Mouse (Mus musculus) brown adipose tissue, adult 24 weeks (tissue): ENCODE measurements around the gene Pik3r2. TPM values are rescaled to one million over a fixed set of nuclear protein-coding genes. Genes with fewer than 3 reads are reported as not detected.
A peak's percentile ranks its signal among the peaks of the same experiment; 100 is the strongest.

Experiments
- H3K27ac ChIP-seq: fragments of 200-500 bp; replicated peaks from 2 replicates; pipeline ENCODE4 v1.5.1; 2012; ENCODE audit warnings: low read depth, mild to moderate bottlenecking, low read length
- H3K4me1 ChIP-seq: fragments of 200-500 bp; 2 replicates; pipeline ENCODE4 v1.6.1; 2012; ENCODE audit warnings: low read length, mixed read lengths; ENCODE audit not compliant: control insufficient read depth, insufficient read depth, insufficient read length
- H3K4me3 ChIP-seq: fragments of 200-500 bp; 2 replicates; pipeline ENCODE4 v1.5.1; 2012; ENCODE audit warnings: low read depth, mild to moderate bottlenecking, low read length, moderate library complexity; ENCODE audit not compliant: insufficient read depth
- polyA plus RNA-seq: library from polyadenylated mRNA; stranded (reverse); fragments of >200 nt; gene quantifications from 2 replicates; pipeline ENCODE4 v1.2.4, GENCODE M21; 2012; ENCODE audit not compliant: missing spikeins, insufficient read depth, insufficient read length

Pik3r2 gene
- polyA plus RNA-seq, 1 experiment, result 9.8 TPM

- H3K4me3 ChIP-seq, result peak overlapping the region; percentile 83
- H3K4me1 ChIP-seq, result peaks cover 14% of the 10 kb centered on the region
- no peak overlapping the region for H3K27ac ChIP-seq
These were observed 15.6 kb upstream of the Pik3r2 start for GRCm38 (mm10) chr8:70791975-70792691.

DNA sequence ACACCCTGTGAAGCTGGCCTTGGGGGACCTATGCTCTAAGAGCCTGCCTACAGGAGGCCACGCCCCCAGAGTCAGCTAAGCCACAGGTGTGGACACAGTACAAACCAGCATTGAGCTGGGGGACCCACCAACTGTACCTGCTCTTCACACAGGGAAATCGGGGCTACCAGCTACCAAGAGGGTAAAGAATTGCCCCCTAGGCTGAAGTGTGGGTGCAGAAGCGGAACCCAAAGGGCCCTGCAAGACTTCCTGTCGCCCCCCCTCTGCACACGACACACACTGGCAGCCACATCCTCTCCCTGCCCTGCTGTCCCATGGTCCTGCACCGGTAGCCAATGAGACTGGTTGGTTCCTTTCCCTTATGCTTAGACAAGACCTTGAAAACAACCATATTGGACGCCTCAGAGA, 14.8 kb upstream of the Pik3r2 start:
- Histone ChIP-seq H3K4me3 (peak overlapping the region; percentile 83), H3K4me1 (peaks cover 14% of the 10 kb centered on the region), H3K27ac (0 out of 2 replicates have a peak overlapping the region, but pooled peaks have one; percentile 15)

DNA sequence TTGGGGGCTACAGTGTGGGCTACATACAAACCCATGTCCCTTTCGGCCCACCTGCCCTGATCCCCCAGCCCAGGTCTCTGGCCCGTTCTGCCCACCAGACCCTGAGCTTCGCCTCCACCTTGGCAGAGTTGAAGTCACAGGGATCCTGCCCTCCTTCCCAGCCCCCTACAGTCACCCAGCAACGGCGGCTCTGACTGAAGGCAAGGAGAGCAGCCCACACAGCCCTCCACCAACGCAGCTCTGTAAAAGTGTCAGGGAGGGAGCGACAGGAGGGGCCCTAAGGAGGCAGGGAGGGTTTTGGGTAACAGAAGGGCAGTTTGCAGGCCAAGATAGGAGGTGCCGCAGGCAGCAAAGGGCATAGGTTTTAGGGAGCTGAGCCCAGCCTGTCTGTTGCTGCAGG, 14.3 kb upstream of the Pik3r2 start:
- peaks cover 14% of the 10 kb centered on the region for H3K4me1 ChIP-seq
- H3K4me3 ChIP-seq, result peak overlapping the region; percentile 83
- no peak overlapping the region for H3K27ac ChIP-seq

DNA sequence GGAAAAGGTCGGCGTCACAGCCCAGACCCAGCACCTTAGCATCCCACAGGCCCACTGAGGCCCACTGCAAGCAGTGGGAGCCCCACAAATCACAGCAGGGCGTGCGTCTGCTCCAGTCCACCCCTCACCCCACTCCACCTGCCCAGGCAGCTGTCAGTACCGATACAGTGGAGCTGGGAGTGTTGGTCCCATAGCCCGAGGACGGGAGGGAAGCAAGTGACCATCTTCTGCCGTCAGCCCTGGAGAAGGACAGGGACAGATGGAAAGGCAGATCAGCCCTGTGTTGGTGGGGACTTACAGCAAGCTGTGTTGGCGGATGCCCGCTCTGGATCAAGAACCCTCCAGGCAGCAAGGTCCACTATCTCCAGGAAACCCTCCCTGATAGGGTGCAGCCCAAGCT, 12.5 kb upstream of the Pik3r2 start:
- peaks cover 14% of the 10 kb centered on the region for H3K4me1 ChIP-seq

GRCm38 (mm10) chr8:70787941-70788667, 11.6 kb upstream of the Pik3r2 start:
- Histone ChIP-seq H3K4me3 (no peak overlapping the region), H3K4me1 (peaks cover 14% of the 10 kb centered on the region), H3K27ac (no peak overlapping the region)

More for the DNA sequence above, 12.5 kb upstream of the Pik3r2 start:
- 0 out of 2 replicates have a peak overlapping the region, but pooled peaks have one; percentile 6 for H3K4me3 ChIP-seq
- H3K27ac ChIP-seq, result no peak overlapping the region

DNA sequence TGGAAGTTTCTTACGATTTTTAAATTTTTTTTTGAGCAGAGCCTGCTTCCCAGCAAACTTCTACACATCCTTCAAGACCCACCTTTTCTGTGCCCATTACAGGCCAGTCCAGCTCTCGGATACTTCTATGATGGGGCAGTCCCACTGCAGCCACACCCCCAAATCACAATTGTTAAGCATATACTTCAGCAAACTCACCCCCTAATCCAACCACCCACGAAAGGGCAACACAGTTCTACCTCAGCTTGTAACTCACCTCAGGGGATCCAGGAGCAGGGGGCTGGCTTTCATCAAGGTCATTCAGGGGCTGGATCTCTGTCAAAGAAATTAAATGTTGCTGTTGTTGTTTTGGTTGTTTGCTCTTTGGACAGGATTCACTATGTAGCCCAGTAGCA, 10.5 kb upstream of the Pik3r2 start:
- Histone ChIP-seq H3K27ac (no peak overlapping the region), H3K4me3 (no peak overlapping the region), H3K4me1 (peaks cover 9% of the 10 kb centered on the region)

- Histone ChIP-seq H3K4me3 (no peak overlapping the region), H3K4me1 (peaks cover 5% of the 10 kb centered on the region; the same call in 1 of the 2 replicates), H3K27ac (no peak overlapping the region)
These were observed 10.0 kb upstream of the Pik3r2 start for GRCm38 (mm10) chr8:70786291-70787050.

DNA sequence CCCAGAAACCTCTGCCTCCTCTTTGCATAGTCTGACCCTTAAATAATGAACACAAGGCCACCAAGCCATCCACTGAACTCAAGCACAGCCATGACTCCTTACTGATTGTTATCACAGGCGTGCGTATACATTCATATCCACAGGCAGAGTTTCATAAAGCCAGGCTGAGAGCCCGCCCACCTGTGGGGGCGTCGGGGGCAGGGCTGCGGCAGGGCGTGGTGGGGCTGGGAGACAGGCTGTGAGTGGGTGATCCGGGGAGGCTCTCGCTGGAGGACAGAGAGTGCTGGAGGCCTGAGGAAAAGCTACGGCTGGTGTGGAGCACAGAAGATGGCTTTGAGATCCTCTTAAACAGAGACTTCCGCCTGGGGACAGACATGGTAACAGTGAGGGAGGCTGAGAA, 3.6 kb upstream of the Pik3r2 start:
- Histone ChIP-seq H3K4me1 (peaks cover 14% of the 10 kb centered on the region), H3K4me3 (no peak overlapping the region), H3K27ac (no peak overlapping the region)

DNA sequence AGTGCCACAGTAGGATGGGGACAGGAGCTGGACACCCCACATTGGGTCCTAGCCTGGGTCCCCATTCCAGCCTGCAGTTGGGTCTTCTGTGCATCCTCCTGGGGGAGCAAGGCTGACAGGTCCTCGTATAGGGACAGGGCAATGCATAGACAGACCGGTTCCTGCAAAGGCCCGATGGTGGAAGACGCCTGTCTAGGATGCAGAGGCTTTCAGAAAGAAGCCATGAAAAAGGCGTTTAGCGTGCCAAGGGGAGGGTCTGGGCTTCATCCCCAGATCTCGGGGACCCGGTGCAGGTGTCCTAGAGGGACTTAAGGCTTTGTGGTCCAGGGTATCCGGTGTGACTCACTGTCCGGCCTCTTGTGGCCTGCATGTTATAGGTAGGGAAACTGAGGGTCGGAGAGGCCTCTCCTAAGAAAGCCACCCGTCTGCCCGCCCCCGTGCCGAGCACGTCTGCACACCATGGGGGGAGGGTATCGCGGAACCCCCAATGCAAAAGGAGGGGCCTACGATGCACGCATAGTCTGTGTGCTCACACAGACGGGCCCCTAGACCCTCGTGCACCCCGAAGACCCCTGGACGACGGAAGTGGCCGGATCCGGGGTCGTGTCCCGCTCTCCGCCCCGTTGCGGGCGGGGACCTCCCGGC, 540 bp downstream of the Pik3r2 start:
- Histone ChIP-seq H3K4me1 (peaks cover 19% of the 10 kb centered on the region), H3K4me3 (peak overlapping the region; percentile 65), H3K27ac (0 out of 2 replicates have a peak overlapping the region, but pooled peaks have one; percentile 18)

GRCm38 (mm10) chr8:70775227-70775626, 1.3 kb downstream of the Pik3r2 start:
- Histone ChIP-seq H3K4me3 (peak overlapping the region; percentile 65), H3K27ac (no peak overlapping the region)

GRCm38 (mm10) chr8:70774740-70775139, 1.8 kb downstream of the Pik3r2 start:
- Histone ChIP-seq H3K27ac (no peak overlapping the region), H3K4me3 (peak overlapping the region; percentile 9; the same call in 1 of the 2 replicates), H3K4me1 (peaks cover 19% of the 10 kb centered on the region)

More at GRCm38 (mm10) chr8:70775227-70775626, 1.3 kb downstream of the Pik3r2 start:
- peaks cover 19% of the 10 kb centered on the region for H3K4me1 ChIP-seq

GRCm38 (mm10) chr8:70773833-70774232, 2.7 kb downstream of the Pik3r2 start:
- no peak overlapping the region; the same call in 1 of the 2 replicates for H3K27ac ChIP-seq
- H3K4me1 ChIP-seq, result peaks cover 19% of the 10 kb centered on the region
- H3K4me3 ChIP-seq, result no peak overlapping the region

DNA sequence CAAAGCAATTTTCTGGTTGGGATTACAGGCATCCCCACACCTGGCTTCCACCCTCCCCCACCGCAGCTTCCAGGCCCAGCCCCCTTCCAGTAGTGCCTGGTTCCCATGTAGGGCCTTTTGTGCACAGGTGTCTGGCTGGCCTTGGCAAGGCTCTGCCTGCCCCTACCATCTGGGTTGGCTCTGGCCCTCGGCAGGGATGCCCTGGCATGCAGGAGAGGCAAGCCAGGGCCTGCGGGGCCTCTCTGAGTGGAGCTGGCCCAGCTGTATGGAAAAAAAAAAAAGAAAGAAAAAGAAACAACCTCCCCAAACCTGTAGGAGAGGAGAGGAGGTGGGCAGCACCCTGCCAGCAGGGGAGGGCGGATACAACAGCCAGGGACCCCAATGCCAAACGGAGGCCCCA, 3.1 kb downstream of the Pik3r2 start:
- Histone ChIP-seq H3K4me1 (peaks cover 19% of the 10 kb centered on the region), H3K27ac (no peak overlapping the region)

DNA sequence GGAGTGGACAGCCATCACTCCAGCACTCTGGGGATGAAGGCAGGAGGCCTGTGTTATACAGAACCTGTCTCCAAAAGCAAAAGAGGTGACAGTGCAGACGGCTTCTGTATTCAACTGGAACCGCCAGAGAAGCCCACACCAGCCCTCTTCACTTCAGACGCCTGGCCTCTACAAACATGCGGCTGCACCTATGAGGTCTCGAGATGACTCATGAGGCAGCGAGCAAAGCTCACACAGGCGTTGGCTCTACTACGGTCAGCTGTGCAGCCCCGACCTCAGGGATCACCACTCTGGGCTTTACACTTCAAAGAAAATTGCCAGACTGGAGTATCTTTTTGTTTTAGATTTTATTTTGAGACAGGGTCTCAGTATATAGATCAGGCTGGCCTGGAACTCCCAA, 3.6 kb downstream of the Pik3r2 start:
- Histone ChIP-seq H3K27ac (no peak overlapping the region), H3K4me3 (no peak overlapping the region), H3K4me1 (peaks cover 16% of the 10 kb centered on the region)

More for the DNA sequence above, 3.1 kb downstream of the Pik3r2 start:
- no peak overlapping the region for H3K4me3 ChIP-seq
